Mouse (Mus musculus): ENCODE data around the gene Aoc2.

DNA sequence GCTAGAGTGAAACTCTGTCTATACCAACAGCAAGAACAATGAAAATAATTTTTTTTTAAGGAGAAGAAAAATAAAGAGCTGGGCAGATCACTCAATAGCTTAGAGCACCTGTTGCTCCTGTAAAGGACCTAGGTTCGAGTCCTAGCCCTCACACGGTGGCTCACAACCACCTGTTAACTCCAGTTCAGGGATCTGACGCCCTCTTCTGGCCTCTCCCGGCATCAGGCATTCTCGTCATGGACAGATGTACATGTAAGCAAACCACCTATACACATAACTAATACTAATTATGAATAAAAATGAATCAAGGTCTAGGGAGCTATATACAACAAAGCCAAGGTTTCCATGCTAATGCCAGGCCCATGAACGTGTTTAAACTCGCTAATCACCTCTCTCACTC is 24.0 kb upstream of the Aoc2 start:
- TF ChIP-seq CTCF (IDR thresholded peaks at IDR 0.05; ENCODE audit: insufficient read depth, low read depth, low read length) (no peak), POLR2A (IDR thresholded peaks at IDR 0.05; ENCODE audit: insufficient read depth, low read depth, low read length) (no peak)
